ENCODE assay signal across 7 mouse cellular contexts in the genomic region with DNA sequence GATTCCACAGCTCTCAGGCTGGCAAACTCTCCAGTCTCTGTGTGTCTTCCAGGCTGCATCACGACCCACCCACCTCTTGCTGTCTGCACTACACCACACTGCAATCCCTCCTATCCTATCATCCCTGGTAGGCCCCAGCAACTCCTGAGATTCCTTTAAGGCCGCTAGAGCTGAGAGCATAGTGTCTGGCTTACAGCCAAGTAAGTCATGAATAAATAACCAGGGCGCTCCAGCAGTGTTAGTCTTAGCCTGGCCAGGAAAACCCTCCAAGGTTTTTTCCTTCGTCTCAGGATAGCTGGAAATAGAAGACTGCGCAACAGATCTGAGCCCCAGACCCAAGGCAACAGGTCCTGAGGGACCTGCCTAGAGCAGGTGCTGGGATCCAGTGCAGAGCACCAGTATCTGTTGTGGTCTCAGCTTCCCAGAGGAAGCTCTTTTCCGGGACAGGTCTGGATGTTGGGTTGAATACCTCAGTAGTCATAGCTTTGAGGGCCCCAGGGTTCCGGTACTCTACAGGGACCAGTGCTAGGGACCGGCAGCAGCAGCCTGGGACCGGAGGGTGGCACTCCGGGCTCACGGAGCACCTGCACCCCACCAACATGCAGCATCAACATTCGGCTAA. TPM values are rescaled to one million over a fixed set of nuclear protein-coding genes. Genes with fewer than 3 reads are reported as not detected.
A peak's percentile ranks its signal among the peaks of the same experiment; 100 is the strongest.
DNase-seq lines count a peak whose midpoint lies in the region; ATAC-seq and TF ChIP-seq lines count a peak whose summit lies in the region.

No protein-coding gene starts in this region.

- H3K9ac ChIP-seq in forebrain, postnatal 0 days, result peak overlapping the region; percentile 71
- peak overlapping the region; percentile 73 for H3K9ac ChIP-seq in hindbrain, embryonic 15.5 days

- POLR2A ChIA-PET in Patski (lab: Charles Lee), result interaction anchor here (0.5 to 1.4 kb wide), 3 partner anchors 31 to 382 kb away, joined by 3 read pairs; no protein-coding TSS in a partner anchor

- peak; percentile 56 for ATAC-seq in Patski
- ATAC-seq in forebrain, postnatal 0 days, result peak; percentile 70
- ATAC-seq in hindbrain, embryonic 15.5 days (ENCODE audit: low FRiP score, low read depth), result peak; percentile 88

- TF ChIP-seq POLR2A in brain, embryonic 14.5 days (IDR thresholded peaks at IDR 0.05; ENCODE audit: borderline replicate concordance, extremely low read depth, insufficient read depth, insufficient read length, poor library complexity, severe bottlenecking), result no peak

- H3K27me3 ChIP-seq in Patski, result no peaks in the 10 kb centered on the region
- no peaks in the 10 kb centered on the region for H3K27me3 ChIP-seq in forebrain, postnatal 0 days (ENCODE audit: insufficient read depth, low read length)
- H3K27me3 ChIP-seq in hindbrain, embryonic 15.5 days, result no peaks in the 10 kb centered on the region
- no peaks in the 10 kb centered on the region for H3K27me3 ChIP-seq in splenic B cell, adult 2 months (ENCODE audit: control insufficient read depth, insufficient read depth, low read length, poor library complexity, severe bottlenecking)

- peak overlapping the region; percentile 69 for H3K4me2 ChIP-seq in forebrain, postnatal 0 days (ENCODE audit: low read depth)
- H3K4me2 ChIP-seq in hindbrain, embryonic 15.5 days, result peak overlapping the region; percentile 78

- CTCF ChIA-PET in Patski (lab: Charles Lee), result interaction anchor here (0.8 to 3.3 kb wide), 17 partner anchors 8 to 569 kb away, joined by 3 to 24 read pairs (median 4); no protein-coding TSS in a partner anchor

- peak; percentile 67 for DNase-seq in Patski (ENCODE audit: low read depth, low spot score)
- peak; percentile 85 for DNase-seq in brain, embryonic 14.5 days (ENCODE audit: low read depth)
- peak; percentile 81 for DNase-seq in forebrain, postnatal 0 days
- peak; percentile 42 to 63 for DNase-seq in left cerebral cortex, adult 18-20 months (ENCODE audit: low spot score in 2 of 2)
- peak; percentile 53 for DNase-seq in lung, postnatal 36 days
- peak; percentile 3 for DNase-seq in splenic B cell, adult 2 months (ENCODE audit: low read depth, low spot score)

- no peak for TF ChIP-seq CTCF in Patski (IDR thresholded peaks at IDR 0.05)
- no peak for TF ChIP-seq CTCF in brain, embryonic 14.5 days (IDR thresholded peaks at IDR 0.05; ENCODE audit: borderline replicate concordance, extremely low read depth, insufficient read depth, insufficient read length)
- no peak for TF ChIP-seq CTCF in forebrain, postnatal 0 days (IDR thresholded peaks at IDR 0.05; ENCODE audit: low read depth)

- H3K4me3 ChIP-seq in forebrain, postnatal 0 days (ENCODE audit: low read depth, low read length), result peak overlapping the region; percentile 58
- peak overlapping the region; percentile 62 for H3K4me3 ChIP-seq in hindbrain, embryonic 15.5 days

- H3K9me3 ChIP-seq in forebrain, postnatal 0 days (ENCODE audit: low read length), result no peaks in the 10 kb centered on the region
- H3K9me3 ChIP-seq in hindbrain, embryonic 15.5 days, result no peaks in the 10 kb centered on the region

- no peaks in the 10 kb centered on the region for H3K36me3 ChIP-seq in forebrain, postnatal 0 days (ENCODE audit: insufficient read depth)
- no peaks in the 10 kb centered on the region for H3K36me3 ChIP-seq in hindbrain, embryonic 15.5 days
- no peaks in the 10 kb centered on the region for H3K36me3 ChIP-seq in splenic B cell, adult 2 months (ENCODE audit: control insufficient read depth, insufficient read depth, low read length, poor library complexity, severe bottlenecking)

- H3K4me1 ChIP-seq in forebrain, postnatal 0 days (ENCODE audit: insufficient read depth), result peaks cover 8% of the 10 kb centered on the region
- H3K4me1 ChIP-seq in hindbrain, embryonic 15.5 days (replicated peaks), result peaks cover 24% of the 10 kb centered on the region

- peak overlapping the region; percentile 57 for H3K27ac ChIP-seq in forebrain, postnatal 0 days (ENCODE audit: low read depth, low read length)
- peak overlapping the region; percentile 81 for H3K27ac ChIP-seq in hindbrain, embryonic 15.5 days (replicated peaks)

- in situ Hi-C loops in Patski (cut with MboI; ENCODE audit: low pct_unique_long_range_greater_than_20kb), result no loop called here

- WGBS in forebrain, postnatal 0 days, result under 1% methylated on average over 12 of the region's 12 CpGs
- 2% methylated on average over 12 of the region's 12 CpGs for WGBS in hindbrain, embryonic 15.5 days

RNA-seq across cellular contexts. Expression of a gene that starts 0.5 kb away (rescaled TPM):
- 2.1 TPM for polyA plus RNA-seq in Patski (2021)
- polyA plus RNA-seq in brain, embryonic 14.5 days (2012; rRNA removed), result 10.4 and 25.2 TPM in 2 replicates
- 31.4 and 47.6 TPM in 2 replicates for total RNA-seq in forebrain, postnatal 0 days (2014; rRNA removed)
- 11.2 and 16.4 TPM in 2 replicates for polyA plus RNA-seq in forebrain, postnatal 0 days (2015; fragmentation: Nextera tagmentation; extraction: Ambion mirVana)
- 25.8 and 30.1 TPM in 2 replicates for polyA plus RNA-seq in hindbrain, embryonic 15.5 days (2015; fragmentation: Nextera tagmentation; extraction: Ambion mirVana)
- total RNA-seq in left cerebral cortex, adult 18-20 months (2021), result 10 to 100 TPM; 23.0 to 27.5 TPM

Comparison
In these comparisons a context has a peak if more than half of its experiments do, and no peak if none do; other contexts are left out.
1. Peak in every context shown above with its lines: DNase-seq, ATAC-seq, H3K4me3 ChIP-seq and H3K27ac ChIP-seq.
2. DNase-seq: peak in every context shown above with its lines; median percentile 85 in brain, embryonic 14.5 days; 81 in forebrain, postnatal 0 days; 67 in Patski; 53 in lung, postnatal 36 days; 52 in left cerebral cortex, adult 18-20 months; 3 in splenic B cell, adult 2 months.